Mouse (Mus musculus): ENCODE measurements around the gene Gdf9. TPM values are rescaled to one million over a fixed set of nuclear protein-coding genes. Genes with fewer than 3 reads are reported as not detected.

Gdf9 gene
- polyA plus RNA-seq, 1 experiment from 2014 or later, result 3.5 TPM

DNA sequence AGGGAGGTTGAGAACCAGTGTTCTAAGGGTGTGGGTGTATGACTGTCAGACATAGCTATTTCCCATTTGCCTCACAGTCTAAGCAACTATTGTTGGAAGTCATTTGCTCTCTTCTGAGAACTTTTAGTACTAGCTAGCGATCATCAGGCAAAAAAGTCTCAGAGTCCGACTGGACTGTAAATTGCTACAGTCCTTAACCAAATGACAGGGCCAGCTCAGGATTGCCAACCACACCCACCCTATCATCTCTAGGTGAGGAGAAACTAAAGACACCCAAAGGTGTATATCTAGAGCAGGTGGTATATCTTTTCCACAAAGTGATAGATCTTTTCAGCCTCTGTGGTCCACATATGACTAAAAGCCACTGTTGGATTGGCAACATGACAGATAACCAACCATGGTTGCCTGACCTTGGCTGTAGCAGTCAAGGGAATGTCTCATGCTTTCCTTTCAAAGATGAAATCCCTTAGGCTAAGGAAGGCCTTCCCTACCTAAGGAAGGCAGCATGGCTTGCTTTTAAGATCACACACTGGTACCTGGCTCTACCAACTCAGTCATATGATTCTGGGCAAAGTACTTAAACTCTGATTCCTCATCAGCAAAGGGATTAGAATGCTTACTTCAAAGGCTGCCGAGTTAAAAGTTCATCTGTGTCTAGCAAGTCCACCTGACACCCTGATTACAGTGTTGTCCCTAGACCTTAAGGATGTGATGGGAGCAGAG, 2.7 kb upstream of the Gdf9 start:
- no peak for ATAC-seq (replicated peaks)
- H3K4me3 ChIP-seq, result no peak overlapping the region
- H3K4me2 ChIP-seq, result no peak overlapping the region
- H3K4me1 ChIP-seq, result peaks cover 15% of the 10 kb centered on the region
- H3K9me3 ChIP-seq, result no peaks in the 10 kb centered on the region
- peaks cover 9% of the 10 kb centered on the region; the same call in 1 of the 2 replicates for H3K36me3 ChIP-seq (replicated peaks)
- H3K27ac ChIP-seq, result no peak overlapping the region
- H3K9ac ChIP-seq, result no peak overlapping the region
- no peaks in the 10 kb centered on the region for H3K27me3 ChIP-seq (replicated peaks)
- WGBS, result 95% methylated on average over 3 of the region's 3 CpGs

DNA sequence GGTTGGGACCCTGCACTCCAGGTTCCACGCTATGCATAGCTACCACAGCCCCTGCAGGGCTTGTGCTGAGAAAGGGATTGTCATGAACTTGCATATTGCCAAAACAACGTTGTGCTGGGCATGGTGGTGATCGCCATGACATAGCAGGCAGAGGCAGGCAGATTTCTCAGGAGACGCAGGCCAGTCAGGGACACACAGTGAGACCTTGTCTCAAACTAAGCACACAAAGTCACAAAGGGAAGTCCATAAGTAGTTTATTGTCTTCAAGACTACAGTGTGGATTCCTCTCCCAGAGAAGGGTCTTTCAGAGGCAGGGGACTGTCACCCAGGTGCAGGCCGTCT, 2.1 kb upstream of the Gdf9 start:
- peaks cover 15% of the 10 kb centered on the region for H3K4me1 ChIP-seq
- H3K4me2 ChIP-seq, result no peak overlapping the region
- 95% methylated on average over 5 of the region's 5 CpGs for WGBS
- H3K36me3 ChIP-seq (replicated peaks), result peaks cover 9% of the 10 kb centered on the region; the same call in 1 of the 2 replicates
- no peak overlapping the region for H3K27ac ChIP-seq
- no peaks in the 10 kb centered on the region for H3K9me3 ChIP-seq
- H3K9ac ChIP-seq, result no peak overlapping the region
- ATAC-seq (replicated peaks), result no peak
- no peaks in the 10 kb centered on the region for H3K27me3 ChIP-seq (replicated peaks)
- H3K4me3 ChIP-seq, result no peak overlapping the region

DNA sequence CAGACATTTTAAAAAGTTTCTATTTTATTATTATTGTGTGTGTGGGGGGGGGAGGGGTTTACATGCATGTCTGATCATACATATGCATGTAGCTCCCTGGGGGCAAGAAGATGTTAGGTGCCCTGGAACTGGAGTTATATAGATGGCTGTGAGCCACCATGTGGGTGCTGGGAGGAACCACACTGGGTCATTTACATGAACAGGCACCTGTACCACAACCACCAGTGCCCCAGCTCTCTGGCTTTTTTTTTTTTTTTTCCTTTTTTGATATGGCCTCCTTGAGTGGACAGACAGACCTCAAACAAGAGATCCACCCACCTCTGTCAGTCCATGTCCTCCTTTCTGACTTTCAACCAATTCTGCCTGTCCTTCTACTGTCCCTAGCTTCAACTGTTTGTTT, 1.6 kb upstream of the Gdf9 start:
- H3K4me1 ChIP-seq, result peaks cover 15% of the 10 kb centered on the region
- no peak overlapping the region for H3K9ac ChIP-seq
- no peak overlapping the region for H3K27ac ChIP-seq
- peak overlapping the region; percentile 77 for H3K4me2 ChIP-seq
- no peaks in the 10 kb centered on the region for H3K27me3 ChIP-seq (replicated peaks)
- H3K36me3 ChIP-seq (replicated peaks), result peaks cover 9% of the 10 kb centered on the region; the same call in 1 of the 2 replicates
- 0 out of 2 replicates have a peak overlapping the region, but pooled peaks have one; percentile 65 for H3K4me3 ChIP-seq
- H3K9me3 ChIP-seq, result no peaks in the 10 kb centered on the region
- ATAC-seq (replicated peaks), result no peak

DNA sequence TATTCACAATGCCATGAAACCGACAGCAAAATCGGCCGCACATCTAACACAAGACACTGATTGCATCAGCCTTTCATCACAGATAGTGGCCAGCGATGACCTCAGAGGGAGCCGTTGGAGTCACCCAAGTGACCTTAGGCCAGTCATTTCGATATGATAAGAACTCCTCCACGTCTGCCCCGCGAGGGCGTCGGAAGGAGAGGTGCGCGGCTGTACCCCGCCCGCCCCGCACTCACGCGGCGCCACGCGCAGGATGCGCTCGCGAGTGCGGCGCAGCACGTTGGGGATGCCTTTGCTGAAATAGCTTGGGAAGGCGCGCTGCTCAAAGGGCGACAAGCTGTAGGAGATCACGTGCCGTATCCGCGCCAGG, 538 bp upstream of the Gdf9 start:
- H3K4me2 ChIP-seq, result peak overlapping the region; percentile 77
- H3K9ac ChIP-seq, result peak overlapping the region; percentile 74
- peak overlapping the region; percentile 82 for H3K27ac ChIP-seq
- H3K9me3 ChIP-seq, result no peaks in the 10 kb centered on the region
- peak overlapping the region; percentile 65 for H3K4me3 ChIP-seq
- H3K36me3 ChIP-seq (replicated peaks), result peaks cover 9% of the 10 kb centered on the region; the same call in 1 of the 2 replicates
- peak; percentile 63 for ATAC-seq (replicated peaks)
- WGBS, result under 1% methylated on average over 34 of the region's 34 CpGs
- peaks cover 15% of the 10 kb centered on the region for H3K4me1 ChIP-seq
- H3K27me3 ChIP-seq (replicated peaks), result no peaks in the 10 kb centered on the region

DNA sequence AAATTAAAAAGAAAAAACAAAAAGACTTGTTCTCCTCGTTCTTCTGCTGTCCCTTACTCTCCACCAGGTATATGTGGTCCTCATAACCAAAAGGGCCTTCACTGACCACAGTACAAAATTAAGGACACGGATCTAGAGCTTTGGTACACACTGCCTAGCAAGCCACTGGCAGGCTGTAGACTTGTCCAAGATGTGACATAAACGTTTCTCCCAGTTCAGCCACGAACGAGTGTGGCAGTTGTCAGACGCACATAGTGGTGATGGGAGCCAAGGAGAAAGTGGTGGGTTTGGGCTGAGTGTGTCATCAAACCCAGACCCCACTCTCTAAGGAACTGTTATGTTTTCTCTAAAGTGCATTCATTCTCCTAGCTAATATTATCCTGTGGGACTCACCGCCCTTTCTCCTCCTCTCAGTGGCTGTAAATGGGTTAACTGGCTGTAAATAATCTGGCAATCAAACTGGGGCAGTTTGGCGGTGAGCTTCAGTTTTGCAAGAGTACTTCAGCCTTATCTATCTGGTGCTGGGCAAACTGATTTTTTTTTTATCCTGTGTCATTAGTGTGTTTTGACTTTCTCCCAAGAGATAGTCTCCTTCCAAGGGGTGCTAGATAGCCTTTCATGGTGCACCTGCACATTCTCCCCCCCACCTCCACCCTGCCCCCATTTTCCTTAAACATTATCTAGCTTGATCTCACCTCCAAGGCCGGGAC, 679 bp downstream of the Gdf9 start:
- WGBS, result 19% methylated on average over 9 of the region's 9 CpGs
- no peaks in the 10 kb centered on the region for H3K27me3 ChIP-seq (replicated peaks)
- H3K4me3 ChIP-seq, result peak overlapping the region; percentile 65
- peaks cover 15% of the 10 kb centered on the region for H3K4me1 ChIP-seq
- peak overlapping the region; percentile 82 for H3K27ac ChIP-seq
- peak overlapping the region; percentile 21; the same call in 1 of the 2 replicates for H3K9ac ChIP-seq
- no peaks in the 10 kb centered on the region for H3K9me3 ChIP-seq
- H3K4me2 ChIP-seq, result peak overlapping the region; percentile 77
- peaks cover 9% of the 10 kb centered on the region; the same call in 1 of the 2 replicates for H3K36me3 ChIP-seq (replicated peaks)
- no peak; the same call in 1 of the 2 replicates for ATAC-seq (replicated peaks)

DNA sequence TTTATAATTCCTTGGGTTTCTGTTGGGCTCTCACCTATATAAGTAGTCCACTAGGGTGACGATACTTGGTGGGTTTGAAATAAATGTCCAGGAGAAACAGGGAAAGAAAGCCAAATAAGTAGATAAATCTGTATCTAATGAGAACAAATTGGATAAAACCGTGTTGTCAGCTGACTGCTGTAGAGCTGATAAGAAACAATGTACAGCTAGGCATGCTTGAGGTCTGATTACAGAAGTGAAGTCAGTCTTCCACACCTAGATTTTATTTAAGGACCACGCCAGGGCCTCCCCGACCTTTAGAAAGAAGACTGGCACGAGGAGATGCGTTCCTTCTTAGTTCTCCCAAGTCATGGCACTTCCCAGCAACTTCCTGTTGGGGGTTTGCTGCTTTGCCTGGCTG, 2.2 kb downstream of the Gdf9 start:
- H3K4me3 ChIP-seq, result no peak overlapping the region
- no peak overlapping the region for H3K4me2 ChIP-seq
- ATAC-seq (replicated peaks), result no peak
- 67% methylated on average over 6 of the region's 6 CpGs for WGBS
- H3K9me3 ChIP-seq, result no peaks in the 10 kb centered on the region
- H3K9ac ChIP-seq, result no peak overlapping the region
- H3K4me1 ChIP-seq, result peaks cover 15% of the 10 kb centered on the region
- peaks cover 8% of the 10 kb centered on the region; the same call in 1 of the 2 replicates for H3K36me3 ChIP-seq (replicated peaks)
- no peak overlapping the region for H3K27ac ChIP-seq
- no peaks in the 10 kb centered on the region for H3K27me3 ChIP-seq (replicated peaks)

DNA sequence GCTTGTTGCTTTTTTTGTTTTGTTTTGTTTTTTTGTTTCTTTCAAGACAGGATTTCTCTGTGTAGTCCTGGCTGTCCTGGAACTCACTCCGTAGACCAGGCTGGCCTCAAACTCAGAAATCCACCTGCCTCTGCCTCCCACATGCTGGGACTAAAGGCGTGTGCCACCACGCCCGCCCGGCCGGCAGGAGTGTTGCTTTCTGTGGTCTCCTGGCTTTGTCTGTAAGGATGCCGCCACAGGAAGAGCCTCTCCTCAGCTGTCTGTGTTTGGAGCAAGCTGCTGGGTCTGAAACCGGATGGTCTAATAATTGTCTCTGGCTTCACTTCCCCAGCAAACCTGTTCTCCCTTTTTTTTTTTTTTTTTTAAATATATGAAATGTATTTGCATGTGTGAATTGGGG, 4.7 kb downstream of the Gdf9 start:
- Histone ChIP-seq H3K36me3 (replicated peaks) (no peaks in the 10 kb centered on the region), H3K27me3 (replicated peaks) (no peaks in the 10 kb centered on the region), H3K27ac (no peak overlapping the region), H3K4me2 (no peak overlapping the region), H3K4me3 (no peak overlapping the region), H3K9me3 (no peaks in the 10 kb centered on the region), H3K9ac (no peak overlapping the region), H3K4me1 (peaks cover 5% of the 10 kb centered on the region)
- WGBS, result 79% methylated on average over 8 of the region's 8 CpGs
- ATAC-seq (replicated peaks), result no peak

DNA sequence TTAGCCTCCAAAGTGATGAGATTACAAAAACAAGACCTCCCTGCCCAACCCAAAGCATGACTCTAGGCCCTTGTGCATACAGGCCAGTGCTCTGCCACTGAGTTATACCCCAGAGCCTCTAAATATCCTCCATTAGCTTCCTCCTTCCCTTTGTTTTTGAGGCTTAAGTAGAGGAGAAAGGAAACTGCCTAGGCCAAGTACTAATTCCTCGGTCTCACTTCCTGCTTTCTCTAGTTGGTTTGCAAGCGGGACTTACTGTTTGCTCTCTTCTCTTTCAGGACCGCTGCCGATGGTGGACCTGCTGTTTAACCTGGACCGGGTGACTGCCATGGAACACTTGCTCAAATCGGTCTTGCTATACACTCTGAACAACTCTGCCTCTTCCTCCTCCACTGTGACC, 5.5 kb downstream of the Gdf9 start:
- H3K36me3 ChIP-seq (replicated peaks), result no peaks in the 10 kb centered on the region
- WGBS, result 92% methylated on average over 6 of the region's 6 CpGs
- H3K9me3 ChIP-seq, result no peaks in the 10 kb centered on the region
- ATAC-seq (replicated peaks), result no peak
- no peak overlapping the region for H3K9ac ChIP-seq
- H3K4me2 ChIP-seq, result no peak overlapping the region
- peaks cover 5% of the 10 kb centered on the region for H3K4me1 ChIP-seq
- no peak overlapping the region for H3K27ac ChIP-seq
- H3K4me3 ChIP-seq, result no peak overlapping the region
- H3K27me3 ChIP-seq (replicated peaks), result no peaks in the 10 kb centered on the region

DNA sequence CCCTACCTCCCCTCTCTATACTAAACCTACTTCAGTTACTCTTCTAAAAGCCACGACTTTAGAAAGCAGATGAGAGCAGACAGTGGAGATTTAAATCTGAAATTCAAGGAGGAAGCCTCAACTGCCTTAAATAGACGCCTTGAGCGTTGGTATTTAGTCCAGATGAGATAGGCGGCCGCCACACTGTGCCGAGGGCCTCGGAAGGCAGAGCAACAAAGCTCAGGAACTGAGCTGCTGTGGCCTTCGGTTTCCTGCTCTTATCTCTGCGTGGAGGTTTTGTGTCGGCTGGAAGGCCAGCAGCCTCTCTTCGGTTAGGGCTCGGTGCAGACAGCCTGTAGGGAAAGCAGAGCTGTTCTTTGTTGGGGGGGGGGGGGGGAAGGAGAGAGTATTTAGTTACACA, 11.1 kb downstream of the Gdf9 start:
- no peak overlapping the region for H3K4me3 ChIP-seq
- no peak for ATAC-seq (replicated peaks)
- H3K4me1 ChIP-seq, result no peaks in the 10 kb centered on the region
- no peak overlapping the region for H3K27ac ChIP-seq
- no peak overlapping the region for H3K9ac ChIP-seq
- H3K4me2 ChIP-seq, result no peak overlapping the region
- H3K36me3 ChIP-seq (replicated peaks), result no peaks in the 10 kb centered on the region
- no peaks in the 10 kb centered on the region for H3K27me3 ChIP-seq (replicated peaks)
- no peaks in the 10 kb centered on the region for H3K9me3 ChIP-seq
- 48% methylated on average over 12 of the region's 12 CpGs for WGBS

DNA sequence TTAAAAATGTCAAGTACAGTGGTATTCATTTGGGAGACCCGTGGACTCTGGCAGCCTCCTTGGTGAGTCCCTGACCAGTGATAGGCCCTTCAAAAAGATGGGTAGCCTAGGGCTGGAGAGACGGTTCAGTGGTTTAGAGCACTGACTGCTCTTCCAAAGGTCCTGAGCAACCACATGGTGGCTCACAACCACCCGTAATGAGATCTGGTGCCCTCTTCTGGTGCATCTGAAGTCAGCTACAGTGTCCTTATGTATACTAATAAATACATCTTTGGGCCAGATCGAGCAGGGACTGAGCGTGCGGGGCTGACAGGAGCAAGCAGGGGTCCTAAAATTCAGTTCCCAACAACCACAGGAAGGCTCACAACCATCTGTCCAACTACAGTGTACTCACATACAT, 13.0 kb downstream of the Gdf9 start:
- H3K36me3 ChIP-seq (replicated peaks), result no peaks in the 10 kb centered on the region
- H3K27ac ChIP-seq, result no peak overlapping the region
- H3K27me3 ChIP-seq (replicated peaks), result no peaks in the 10 kb centered on the region
- H3K4me2 ChIP-seq, result no peak overlapping the region
- ATAC-seq (replicated peaks), result no peak
- H3K9ac ChIP-seq, result no peak overlapping the region
- no peak overlapping the region for H3K4me3 ChIP-seq
- no peaks in the 10 kb centered on the region for H3K4me1 ChIP-seq
- WGBS, result 34% methylated on average over 6 of the region's 6 CpGs
- H3K9me3 ChIP-seq, result no peaks in the 10 kb centered on the region

DNA sequence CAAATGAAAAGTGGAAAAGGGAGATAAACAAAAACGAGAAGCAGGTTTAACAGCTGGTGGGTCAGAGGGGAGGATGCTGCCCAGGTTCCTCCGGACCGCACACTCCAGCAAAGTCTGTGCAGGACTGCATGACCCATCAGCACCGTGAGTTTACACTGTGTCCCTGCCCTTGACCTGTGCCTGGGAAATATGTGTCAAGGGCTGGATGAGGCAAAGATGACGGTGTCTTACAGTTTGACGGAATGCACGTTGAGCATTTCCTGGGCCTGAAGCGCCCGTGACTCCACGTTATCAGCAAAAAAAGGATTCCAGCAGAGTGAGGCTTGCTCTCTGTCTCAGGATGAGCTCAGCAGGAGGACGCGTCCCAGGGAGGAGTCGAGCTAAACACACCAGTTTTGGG, 14.7 kb downstream of the Gdf9 start:
- Histone ChIP-seq H3K9me3 (no peaks in the 10 kb centered on the region), H3K4me3 (no peak overlapping the region), H3K27me3 (replicated peaks) (no peaks in the 10 kb centered on the region), H3K27ac (no peak overlapping the region), H3K4me1 (no peaks in the 10 kb centered on the region), H3K9ac (no peak overlapping the region), H3K36me3 (replicated peaks) (no peaks in the 10 kb centered on the region), H3K4me2 (no peak overlapping the region)
- whole genome bisulfite sequencing, result 56% methylated on average over 13 of the region's 13 CpGs
- no peak for ATAC-seq (replicated peaks)

DNA sequence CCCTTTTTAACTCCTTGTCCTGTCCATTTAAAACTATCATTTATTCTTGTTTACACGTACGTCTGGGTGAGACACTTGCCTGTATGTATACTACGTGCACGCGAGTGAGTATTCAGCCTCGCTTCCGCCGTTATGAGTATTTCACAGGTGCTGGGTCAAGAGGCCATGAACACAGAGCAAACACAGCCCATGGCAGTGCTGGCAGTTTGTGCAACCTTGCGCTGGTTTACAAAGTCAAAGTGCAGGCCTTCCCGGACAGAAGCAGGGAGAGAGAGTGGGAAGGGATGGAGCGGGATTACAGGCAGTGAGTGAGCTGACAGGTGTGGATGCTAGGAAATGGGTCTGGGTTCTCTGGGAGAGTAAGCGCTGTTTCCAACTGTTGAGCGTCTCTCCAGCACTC, 15.4 kb downstream of the Gdf9 start:
- Histone ChIP-seq H3K4me1 (no peaks in the 10 kb centered on the region), H3K27ac (no peak overlapping the region), H3K9me3 (no peaks in the 10 kb centered on the region), H3K9ac (no peak overlapping the region), H3K27me3 (replicated peaks) (no peaks in the 10 kb centered on the region), H3K36me3 (replicated peaks) (no peaks in the 10 kb centered on the region), H3K4me3 (no peak overlapping the region), H3K4me2 (no peak overlapping the region)
- 89% methylated on average over 13 of the region's 13 CpGs for WGBS
- no peak for ATAC-seq (replicated peaks)

DNA sequence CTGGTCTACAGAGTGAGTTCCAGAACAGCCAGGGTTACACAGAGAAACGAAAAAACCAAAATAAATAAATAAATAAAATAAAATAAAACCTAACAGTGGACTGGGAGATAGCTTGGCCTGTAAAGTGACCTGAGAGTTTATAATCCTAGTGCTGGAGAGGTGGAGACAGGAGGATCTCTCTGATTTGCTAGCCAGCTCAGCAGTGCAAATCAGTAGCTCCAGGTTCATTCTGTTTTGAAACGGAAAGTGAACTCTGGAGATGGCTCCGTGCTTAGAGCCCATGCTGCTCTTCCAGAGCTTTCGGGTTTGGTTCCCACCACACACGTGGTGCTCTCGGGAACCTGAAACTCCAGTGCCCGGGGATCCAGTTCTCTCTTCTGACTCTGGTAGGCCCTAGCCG, 17.2 kb downstream of the Gdf9 start:
- Histone ChIP-seq H3K9ac (no peak overlapping the region), H3K36me3 (replicated peaks) (no peaks in the 10 kb centered on the region), H3K27ac (no peak overlapping the region), H3K9me3 (no peaks in the 10 kb centered on the region), H3K4me1 (no peaks in the 10 kb centered on the region), H3K4me2 (no peak overlapping the region), H3K4me3 (no peak overlapping the region), H3K27me3 (replicated peaks) (no peaks in the 10 kb centered on the region)
- ATAC-seq (replicated peaks), result no peak
- 85% methylated on average over 8 of the region's 8 CpGs for WGBS
